Mouse (Mus musculus): ENCODE measurements at regions not wholly inside any gene's neighbourhood (a gene's known extent, or its start where the extent isn't known, plus 50 kb on each side); places are given as distances from the start of the nearest gene placed in this dataset.

DNA sequence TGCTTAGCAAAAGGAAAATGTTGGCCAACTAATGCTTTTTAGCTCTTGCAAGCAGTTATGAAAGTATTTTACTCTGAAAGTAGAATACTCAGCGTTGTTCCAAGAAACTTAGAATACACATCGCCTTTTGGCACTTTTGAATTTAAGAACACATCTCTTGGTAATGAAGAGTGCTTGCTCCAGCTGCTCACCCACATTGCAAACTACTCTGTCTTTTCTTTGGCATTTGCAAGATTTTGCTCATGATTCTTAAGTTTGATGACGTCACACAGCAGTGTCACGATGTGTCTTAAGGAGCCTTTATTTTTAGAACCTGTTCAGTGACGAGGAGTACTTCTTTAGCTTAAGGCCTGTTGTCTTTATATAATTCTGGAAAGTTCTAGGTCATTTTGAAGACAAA lies 104.1 kb upstream of the Tdrd3 start:
- TF ChIP-seq POLR2A (IDR thresholded peaks at IDR 0.05; ENCODE audit: insufficient read depth, low read depth, low read length) (no peak), EP300 (IDR thresholded peaks at IDR 0.05; ENCODE audit: insufficient read depth, low read depth, low read length) (no peak)

All from heart, adult 2 months (tissue).